Mouse (Mus musculus) embryonic fibroblast, embryonic 13.5 days (primary cell): ENCODE data around the gene Shmt1.

Experiments used
- CTCF ChIP-seq: IDR thresholded peaks from 2 replicates; pipeline ENCODE4 v1.5.1; 2011; ENCODE audit warnings: mild to moderate bottlenecking, control low read depth, low read length, moderate library complexity, borderline replicate concordance; ENCODE audit not compliant: insufficient read depth
- POLR2A ChIP-seq: IDR thresholded peaks from 2 replicates; pipeline ENCODE4 v1.6.1; 2011; ENCODE audit warnings: low read depth, mild to moderate bottlenecking, control low read depth, low read length, moderate library complexity

- TF ChIP-seq CTCF = no peak
- no peak for TF ChIP-seq POLR2A
Measured at GRCm38 (mm10) chr11:60799977-60800376, 11.5 kb downstream of the Shmt1 start.
